Mouse (Mus musculus) testis, adult 2 months (tissue): ENCODE results near the gene Bfsp2.

Experiments used
- CTCF ChIP-seq: fragments of 200-500 bp; IDR thresholded peaks from 2 replicates; pipeline ENCODE4 v1.5.1; 2012; ENCODE audit warnings: low read depth, mild to moderate bottlenecking, inconsistent platforms, low read length, moderate library complexity; ENCODE audit not compliant: control insufficient read depth, insufficient read depth, insufficient replicate concordance
- POLR2A ChIP-seq: fragments of 200-500 bp; IDR thresholded peaks from 2 replicates; pipeline ENCODE4 v1.6.1; 2012; ENCODE audit warnings: low read depth, mild to moderate bottlenecking, inconsistent platforms, low read length, moderate library complexity; ENCODE audit not compliant: control insufficient read depth

DNA sequence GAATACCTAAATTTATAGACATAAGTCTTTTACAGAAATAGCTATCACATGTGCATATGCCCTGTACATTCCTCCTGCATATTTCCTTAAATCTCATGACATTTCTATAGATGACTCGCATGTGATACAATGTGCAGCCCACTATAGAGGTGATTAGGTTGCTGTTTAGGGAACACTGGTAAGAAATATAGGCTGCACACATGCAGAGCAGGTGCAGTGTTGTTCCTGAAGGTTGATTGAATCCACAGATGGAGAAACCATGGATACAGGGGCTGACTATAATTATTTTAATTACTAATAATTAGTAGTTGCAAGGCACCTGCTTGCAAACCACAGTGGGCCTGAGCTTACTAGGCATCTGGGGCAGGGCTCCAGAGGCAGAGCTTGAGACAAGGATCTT, 48.5 kb downstream of the Bfsp2 start:
- TF ChIP-seq POLR2A (no peak), CTCF (no peak)
